Mouse (Mus musculus) limb, embryonic 11.5 days (tissue): ENCODE measurements around the gene Grk5. TPM values are rescaled to one million over a fixed set of nuclear protein-coding genes. Genes with fewer than 3 reads are reported as not detected.
"Not testable (repeated sequence)": the region's sequence is repeated elsewhere in the genome, so short reads cannot be mapped to it uniquely, and the experiment has no call there.

Experiments used
- ATAC-seq: fragments of 200-750 bp; cut with Nextera tagmentation; 2 replicates; pipeline ENCODE4 v1.8.0; 2017; ENCODE audit warnings: low read depth; ENCODE audit not compliant: insufficient number of reproducible peaks, low FRiP score, low TSS enrichment
- DNase-seq: peaks from one replicate; pipeline ENCODE4 v3.0.0-alpha.2; 2015; ENCODE audit warnings: low spot score
- H3K27ac ChIP-seq: fragments of 300-500 bp; sonication (generic); replicated peaks from 2 replicates; pipeline ENCODE4 v1.5.1; 2014; ENCODE audit warnings: low read depth, mild to moderate bottlenecking, low read length
- H3K27me3 ChIP-seq: fragments of 300-500 bp; sonication (generic); 2 replicates; pipeline ENCODE4 v1.6.1; 2014; ENCODE audit warnings: mild to moderate bottlenecking, low read length, mixed read lengths; ENCODE audit not compliant: control insufficient read depth, insufficient read depth
- H3K36me3 ChIP-seq: fragments of 300-500 bp; sonication (generic); 2 replicates; pipeline ENCODE4 v1.6.1; 2014; ENCODE audit warnings: mild to moderate bottlenecking, low read length, moderate library complexity, mixed read lengths; ENCODE audit not compliant: control insufficient read depth, insufficient read depth
- H3K4me1 ChIP-seq: fragments of 300-500 bp; sonication (generic); 2 replicates; pipeline ENCODE4 v1.6.1; 2014; ENCODE audit warnings: low read length, mixed read lengths; ENCODE audit not compliant: control insufficient read depth, insufficient read depth
- H3K4me2 ChIP-seq: fragments of 300-500 bp; sonication (generic); 2 replicates; pipeline ENCODE4 v1.6.1; 2014; ENCODE audit warnings: low read depth, mild to moderate bottlenecking, moderate library complexity; ENCODE audit not compliant: severe bottlenecking
- H3K4me3 ChIP-seq: fragments of 300-500 bp; sonication (generic); 2 replicates; pipeline ENCODE4 v1.5.1; 2014; ENCODE audit warnings: low read depth, low read length
- H3K9ac ChIP-seq: fragments of 300-500 bp; sonication (generic); 2 replicates; pipeline ENCODE4 v1.6.1; 2014; ENCODE audit warnings: mild to moderate bottlenecking, low read length
- H3K9me3 ChIP-seq: fragments of 300-500 bp; sonication (generic); 2 replicates; pipeline ENCODE4 v1.6.1; 2016; ENCODE audit warnings: low read length; ENCODE audit not compliant: control insufficient read depth
- WGBS: fragments of 180-500 bp; shearing (Covaris S2); extraction: QIAGEN DNeasy Blood & Tissue Kit; methylation state at CpG from one replicate; pipeline ENCODE4 v1.1.7; 2014; 5-methylcytosine and 5-hydroxymethylcytosine counted together
- polyA plus RNA-seq: library from polyadenylated mRNA; unstranded; fragments of >200 nt; fragmentation: Nextera tagmentation; extraction: Ambion mirVana; gene quantifications from 2 replicates; pipeline ENCODE4 v1.2.1, GENCODE M21; 2014

The Grk5 gene
- polyA plus RNA-seq, result 2.0 and 2.3 TPM in 2 replicates

GRCm38 (mm10) chr19:60889714-60890315, at the start of gene Grk5:
Gene Grk5, plus strand, starts transcription at chr19:60889749.
- H3K36me3 ChIP-seq, result no peaks in the 10 kb centered on the region
- peak within 1 kb of the TSS; percentile 81 for H3K4me3 ChIP-seq
- peaks cover 7% of the 10 kb centered on the region; the same call in 1 of the 2 replicates for H3K4me1 ChIP-seq
- 0% methylated on average over 54 of the region's 55 CpGs for WGBS
- no peaks in the 10 kb centered on the region for H3K27me3 ChIP-seq
- ATAC-seq (peak; percentile 96), DNase-seq (peak; percentile 96)
- H3K4me2 ChIP-seq, result peak within 1 kb of the TSS; percentile 48
- H3K27ac ChIP-seq, result peak within 1 kb of the TSS; percentile 97
- peak within 1 kb of the TSS; percentile 87 for H3K9ac ChIP-seq
- H3K9me3 ChIP-seq, result no peaks in the 10 kb centered on the region

- DNase-seq, result no peak
- no peaks in the 10 kb centered on the region for H3K27me3 ChIP-seq
- no peaks in the 10 kb centered on the region for H3K9me3 ChIP-seq
- H3K9ac ChIP-seq, result no peak overlapping the region
- no peaks in the 10 kb centered on the region for H3K4me1 ChIP-seq
- H3K4me3 ChIP-seq, result no peak overlapping the region
- no peak overlapping the region for H3K4me2 ChIP-seq
- no peak for ATAC-seq
- H3K36me3 ChIP-seq, result peaks cover 2% of the 10 kb centered on the region; the same call in 1 of the 2 replicates
- no peak overlapping the region for H3K27ac ChIP-seq
Measured at GRCm38 (mm10) chr19:60843324-60843723, 46.2 kb upstream of the Grk5 start.

- DNase-seq (no peak), ATAC-seq (no peak)
- H3K9ac ChIP-seq, result no peak overlapping the region
- no peak overlapping the region for H3K4me2 ChIP-seq
- H3K27me3 ChIP-seq, result no peaks in the 10 kb centered on the region
- H3K36me3 ChIP-seq, result no peaks in the 10 kb centered on the region
- H3K4me1 ChIP-seq, result no peaks in the 10 kb centered on the region
- no peaks in the 10 kb centered on the region for H3K9me3 ChIP-seq
- no peak overlapping the region for H3K4me3 ChIP-seq
- no peak overlapping the region for H3K27ac ChIP-seq
Measured at GRCm38 (mm10) chr19:60845731-60846130, 43.8 kb upstream of the Grk5 start.

- 5% methylated on average over 30 of the region's 30 CpGs for WGBS
- Histone ChIP-seq H3K9ac (peak within 1 kb of the TSS; percentile 64), H3K27me3 (no peaks in the 10 kb centered on the region), H3K4me2 (peak within 1 kb of the TSS; percentile 45), H3K4me3 (peak within 1 kb of the TSS; percentile 42), H3K36me3 (no peaks in the 10 kb centered on the region), H3K9me3 (no peaks in the 10 kb centered on the region), H3K27ac (no peak within 1 kb of the TSS), H3K4me1 (no peaks in the 10 kb centered on the region)
- ATAC-seq (peak; percentile 98), DNase-seq (peak; percentile 90)
Measured at GRCm38 (mm10) chr19:60860868-60861700, 28.5 kb upstream of the Grk5 start, which contains the start of gene Sfxn4. Gene Sfxn4, minus strand, starts transcription at chr19:60861479.

- not testable (repeated sequence) for DNase-seq, H3K4me3 ChIP-seq, H3K9me3 ChIP-seq, H3K36me3 ChIP-seq, H3K4me1 ChIP-seq, H3K27ac ChIP-seq, H3K4me2 ChIP-seq, H3K27me3 ChIP-seq, ATAC-seq, H3K9ac ChIP-seq
- WGBS, result 94% methylated on average over 4 of the region's 4 CpGs
Measured at GRCm38 (mm10) chr19:60866169-60866568, 23.4 kb upstream of the Grk5 start.

GRCm38 (mm10) chr19:60870489-60870888, 19.1 kb upstream of the Grk5 start:
- ATAC-seq (no peak), DNase-seq (no peak)
- WGBS, result 96% methylated on average over 1 of the region's 1 CpGs

GRCm38 (mm10) chr19:60871366-60871765, 18.2 kb upstream of the Grk5 start:
- H3K4me2 ChIP-seq, result no peak overlapping the region
- DNase-seq (no peak), ATAC-seq (no peak)
- H3K36me3 ChIP-seq, result peaks cover 4% of the 10 kb centered on the region; the same call in 1 of the 2 replicates
- H3K9me3 ChIP-seq, result no peaks in the 10 kb centered on the region
- no peaks in the 10 kb centered on the region for H3K4me1 ChIP-seq
- no peak overlapping the region for H3K27ac ChIP-seq
- H3K4me3 ChIP-seq, result no peak overlapping the region
- H3K9ac ChIP-seq, result no peak overlapping the region
- WGBS, result 91% methylated on average over 5 of the region's 5 CpGs
- H3K27me3 ChIP-seq, result no peaks in the 10 kb centered on the region

More at GRCm38 (mm10) chr19:60870489-60870888, 19.1 kb upstream of the Grk5 start:
- Histone ChIP-seq H3K4me2 (no peak overlapping the region), H3K4me1 (no peaks in the 10 kb centered on the region), H3K9ac (no peak overlapping the region), H3K36me3 (peaks cover 4% of the 10 kb centered on the region; the same call in 1 of the 2 replicates), H3K27me3 (no peaks in the 10 kb centered on the region), H3K27ac (no peak overlapping the region), H3K4me3 (no peak overlapping the region), H3K9me3 (no peaks in the 10 kb centered on the region)

GRCm38 (mm10) chr19:60872272-60872671, 17.3 kb upstream of the Grk5 start:
- no peak overlapping the region for H3K4me2 ChIP-seq
- H3K4me3 ChIP-seq, result no peak overlapping the region
- ATAC-seq (no peak), DNase-seq (no peak)
- WGBS, result 78% methylated on average over 1 of the region's 1 CpGs
- H3K9ac ChIP-seq, result no peak overlapping the region
- no peak overlapping the region for H3K27ac ChIP-seq
- peaks cover 4% of the 10 kb centered on the region; the same call in 1 of the 2 replicates for H3K36me3 ChIP-seq
- H3K4me1 ChIP-seq, result no peaks in the 10 kb centered on the region
- H3K9me3 ChIP-seq, result no peaks in the 10 kb centered on the region
- H3K27me3 ChIP-seq, result no peaks in the 10 kb centered on the region
